Mouse (Mus musculus): ENCODE measurements around the gene Gramd1a.

- no peak for TF ChIP-seq CTCF (IDR thresholded peaks at IDR 0.05; ENCODE audit: extremely low read depth, insufficient read length, insufficient replicate concordance, low read depth, low read length)
- no peak for TF ChIP-seq POLR2A (IDR thresholded peaks at IDR 0.05; ENCODE audit: low read depth, low read length)
These were observed 32.0 kb downstream of the Gramd1a start for GRCm38 (mm10) chr7:31123697-31124096.

All from small intestine, adult 2 months (tissue).